Mouse (Mus musculus): ENCODE measurements around the gene Stard3. TPM values are rescaled to one million over a fixed set of nuclear protein-coding genes. Genes with fewer than 3 reads are reported as not detected.
A peak's percentile ranks its signal among the peaks of the same experiment; 100 is the strongest.

Stard3 gene
- 21.5 and 22.7 TPM in 2 replicates for total RNA-seq (2021)
- long read RNA-seq, experiment 1, transcript Stard3-201 (15 exons, 2,070 nt): major isoform, 34 of 51 reads
- long read RNA-seq, experiment 1, partial matches to known transcripts: 8 of 51 reads
- long read RNA-seq, experiment 1, other reads (novel, unspliced or antisense): 9 of 51 reads
- long read RNA-seq, experiment 2, transcript Stard3-201 (15 exons, 2,070 nt): major isoform, 20 of 33 reads
- long read RNA-seq, experiment 2, partial matches to known transcripts: 6 of 33 reads
- long read RNA-seq, experiment 2, other reads (novel, unspliced or antisense): 7 of 33 reads

- peak; percentile 96 for DNase-seq
Observed at GRCm38 (mm10) chr11:98358161-98359083, at the start of gene Stard3. Stard3 (plus strand) TSS chr11:98358368.

DNA sequence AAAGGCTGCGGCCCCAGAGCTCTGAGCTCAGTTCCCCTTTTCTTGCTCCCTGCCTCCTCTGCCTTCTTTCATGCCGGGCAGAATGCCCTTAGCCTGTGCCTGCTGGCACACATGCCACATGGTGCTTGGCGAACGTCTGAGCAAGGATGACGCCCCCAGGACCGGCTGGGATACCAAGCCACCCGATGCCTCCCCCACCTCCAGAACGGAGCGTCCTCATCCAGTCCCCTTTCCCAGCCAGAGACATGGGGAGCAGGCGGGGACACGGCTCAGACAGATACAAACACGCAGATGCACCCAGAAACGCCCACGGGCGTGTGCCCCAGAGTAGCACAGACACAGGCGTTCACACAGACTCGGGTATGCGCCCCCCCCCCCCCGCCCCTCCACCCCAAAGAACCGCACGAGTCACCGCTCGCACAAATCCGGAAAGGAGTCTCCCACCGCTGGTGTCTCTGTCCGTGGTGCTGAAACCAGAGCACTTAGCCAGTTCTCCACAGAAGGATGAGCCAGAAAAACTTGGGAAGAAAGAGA is 44.3 kb upstream of the Stard3 start:
- peak; percentile 87 for DNase-seq

- DNase-seq: no peak
Observed at GRCm38 (mm10) chr11:98317479-98317878, 40.7 kb upstream of the Stard3 start.

DNA sequence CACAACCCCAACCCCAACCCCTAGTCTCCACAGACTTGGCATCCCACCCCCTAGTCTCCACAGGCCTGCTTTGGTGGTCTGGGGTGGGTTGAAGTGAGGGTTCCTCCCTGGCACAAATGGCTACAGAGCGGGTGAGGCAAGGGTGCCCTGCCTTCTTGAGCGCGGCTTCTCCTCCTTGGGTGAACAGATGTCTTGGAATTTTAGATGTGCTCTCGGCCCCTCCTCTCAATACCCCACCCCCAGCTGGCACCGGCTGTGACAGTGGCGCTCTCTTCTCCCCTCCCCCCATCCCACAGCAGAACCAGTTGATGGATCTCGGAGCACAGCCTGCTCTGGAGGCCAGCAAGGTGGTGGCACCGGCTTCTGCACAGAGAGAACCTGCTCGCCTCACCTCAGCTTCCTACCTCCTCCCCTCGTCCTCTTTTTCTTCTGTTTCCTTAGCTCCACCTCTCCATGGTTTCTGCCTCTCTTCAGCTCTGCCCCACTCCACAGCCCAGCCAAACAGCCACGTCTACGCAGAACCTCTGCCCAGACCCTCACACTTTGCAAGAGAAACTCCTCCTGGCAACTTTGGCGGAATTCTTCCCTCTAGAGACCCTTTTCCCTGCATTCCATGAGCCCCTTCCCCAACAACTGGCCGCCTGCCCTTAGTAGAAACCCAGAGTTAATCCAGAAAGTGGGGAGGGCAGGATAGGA is 39.6 kb upstream of the Stard3 start:
- DNase-seq: no peak

DNA sequence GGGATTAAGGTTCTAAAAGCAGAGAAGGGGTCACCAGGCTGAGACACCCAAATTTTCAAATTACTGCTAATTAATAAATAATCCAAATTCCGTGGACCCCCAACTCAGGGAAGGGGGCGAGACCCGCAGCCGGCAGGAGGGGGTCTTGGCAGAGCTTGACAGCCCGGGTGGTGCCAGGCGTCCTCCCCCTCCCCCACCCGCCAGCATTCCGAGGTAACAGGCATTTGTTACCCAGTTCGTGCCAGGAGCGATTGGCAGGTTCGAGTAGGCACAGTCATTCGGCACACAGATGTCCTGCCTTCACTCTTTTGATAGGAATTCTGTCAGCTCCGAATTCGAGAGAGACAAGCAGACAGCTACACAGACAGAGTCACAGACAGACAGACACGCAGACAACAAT is 39.0 kb upstream of the Stard3 start:
- no peak for DNase-seq

DNA sequence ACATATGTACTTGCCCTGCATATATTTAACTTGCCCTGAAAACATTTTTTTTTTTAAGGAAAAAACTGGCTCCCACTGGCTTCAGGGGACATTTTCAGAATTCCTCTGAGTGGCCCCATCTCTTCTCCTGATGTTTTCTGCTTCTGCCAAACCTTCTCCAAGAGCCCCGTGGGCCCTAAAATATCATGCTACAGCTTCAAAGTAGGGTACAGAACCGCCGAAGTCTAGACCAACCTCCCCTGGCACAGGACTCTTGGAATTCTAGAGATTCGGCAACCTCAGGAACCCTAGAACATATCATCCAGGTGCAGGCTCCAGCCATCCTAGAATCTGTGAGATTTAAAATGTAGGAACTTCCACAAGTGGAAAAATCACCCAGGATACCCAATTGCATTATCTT is 38.6 kb upstream of the Stard3 start:
- DNase-seq: no peak

GRCm38 (mm10) chr11:98319944-98320343 is 38.2 kb upstream of the Stard3 start:
- no peak for DNase-seq

DNA sequence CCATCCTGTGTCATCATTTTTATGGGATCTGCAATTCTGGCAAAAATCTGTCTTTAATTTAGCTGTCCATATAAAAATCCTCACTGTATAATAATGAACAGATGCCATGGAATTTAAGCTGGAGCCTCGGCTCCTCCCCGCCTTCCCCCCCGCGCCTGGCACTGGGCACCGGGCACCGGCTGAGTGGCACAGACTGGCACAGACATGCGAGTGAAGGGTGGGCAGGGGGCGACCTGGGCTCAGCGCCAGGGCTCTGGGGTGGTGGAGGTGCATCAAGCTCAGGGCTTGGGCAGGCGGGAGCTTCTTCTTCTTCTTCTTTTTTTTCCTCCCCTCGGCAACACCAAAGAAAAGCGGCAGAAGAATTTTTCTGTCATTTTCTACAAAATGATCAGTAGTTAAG is 37.8 kb upstream of the Stard3 start:
- DNase-seq: no peak

GRCm38 (mm10) chr11:98320806-98321676 is 37.1 kb upstream of the Stard3 start:
- peak; percentile 32 for DNase-seq

- no peak for DNase-seq
Observed at GRCm38 (mm10) chr11:98321677-98322003, 36.5 kb upstream of the Stard3 start.

- DNase-seq: no peak
Observed at GRCm38 (mm10) chr11:98322159-98322558, 36.0 kb upstream of the Stard3 start.

- DNase-seq: no peak
Observed at GRCm38 (mm10) chr11:98323136-98323866, 34.9 kb upstream of the Stard3 start.

- peak; percentile 67 for DNase-seq
Observed at GRCm38 (mm10) chr11:98323933-98324332, 34.2 kb upstream of the Stard3 start.

DNA sequence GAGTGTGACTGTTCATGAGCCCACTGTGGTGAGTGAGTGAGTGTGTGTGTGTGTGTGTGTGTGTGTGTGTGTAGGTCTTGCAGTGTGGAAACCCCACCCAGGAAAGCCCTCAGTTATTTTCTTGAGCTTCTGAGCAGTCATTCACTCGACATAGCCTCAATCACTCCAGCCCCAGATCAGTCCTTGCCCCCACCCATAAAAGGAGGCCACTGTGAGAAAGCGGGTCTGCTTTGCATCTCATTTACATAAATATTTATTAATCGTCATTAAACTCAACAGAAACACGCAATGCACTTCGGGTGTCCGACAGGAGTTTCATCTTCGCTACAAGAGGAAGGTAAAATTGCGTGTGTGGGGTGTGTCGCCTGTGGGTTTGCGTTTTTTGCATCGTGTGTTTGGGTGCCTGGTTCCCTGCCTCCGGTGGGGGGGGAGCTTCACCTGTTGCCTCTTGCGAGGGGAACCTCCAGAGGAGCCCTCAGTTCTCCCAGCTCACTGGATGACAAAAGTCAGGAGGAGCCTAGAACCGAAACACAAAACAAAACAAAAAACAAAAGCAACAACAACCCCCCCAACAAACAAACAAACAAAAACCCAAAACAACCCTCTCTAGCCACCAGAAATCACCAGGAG is 32.9 kb upstream of the Stard3 start:
- no peak for DNase-seq

DNA sequence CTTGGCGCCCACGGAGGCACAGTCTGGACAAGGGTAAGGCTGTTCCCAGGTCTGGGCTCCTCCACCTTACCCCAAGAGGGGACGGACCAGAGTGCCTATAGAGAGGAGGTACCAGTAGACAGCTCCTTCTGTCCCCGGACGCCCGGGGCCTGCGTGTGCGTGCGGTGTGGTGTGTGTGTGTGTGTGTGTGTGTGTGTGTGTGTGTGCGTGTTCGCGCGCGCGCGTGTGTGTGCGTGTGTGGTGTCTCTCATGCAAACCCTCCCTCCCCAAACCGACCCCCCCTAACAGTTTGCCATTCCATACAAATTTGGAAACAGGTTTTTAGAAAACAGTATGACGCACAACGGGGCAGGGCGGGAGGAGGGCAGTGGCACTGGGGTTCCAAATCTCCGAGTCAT is 32.3 kb upstream of the Stard3 start:
- no peak for DNase-seq

DNA sequence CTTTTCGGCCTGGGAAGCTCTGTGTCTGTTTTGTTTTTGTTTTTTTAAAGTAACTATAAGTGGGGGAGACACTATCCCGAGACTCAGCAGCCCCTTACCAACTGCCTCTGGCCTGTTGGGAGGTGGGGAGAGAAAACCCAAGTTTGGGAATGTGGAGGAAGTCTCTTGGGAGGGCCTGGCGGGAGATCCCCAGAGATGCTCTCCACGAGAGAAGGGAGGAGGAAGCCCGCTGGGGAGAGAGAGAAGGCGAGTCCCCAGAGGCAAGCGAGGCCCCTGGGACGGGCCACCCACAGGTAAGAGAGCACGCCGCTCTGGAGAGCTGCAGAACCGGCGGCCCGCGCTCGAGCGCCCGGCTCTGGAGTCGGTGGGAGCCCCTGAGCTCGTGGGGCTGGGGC is 31.4 kb upstream of the Stard3 start:
- peak; percentile 19 for DNase-seq

DNA sequence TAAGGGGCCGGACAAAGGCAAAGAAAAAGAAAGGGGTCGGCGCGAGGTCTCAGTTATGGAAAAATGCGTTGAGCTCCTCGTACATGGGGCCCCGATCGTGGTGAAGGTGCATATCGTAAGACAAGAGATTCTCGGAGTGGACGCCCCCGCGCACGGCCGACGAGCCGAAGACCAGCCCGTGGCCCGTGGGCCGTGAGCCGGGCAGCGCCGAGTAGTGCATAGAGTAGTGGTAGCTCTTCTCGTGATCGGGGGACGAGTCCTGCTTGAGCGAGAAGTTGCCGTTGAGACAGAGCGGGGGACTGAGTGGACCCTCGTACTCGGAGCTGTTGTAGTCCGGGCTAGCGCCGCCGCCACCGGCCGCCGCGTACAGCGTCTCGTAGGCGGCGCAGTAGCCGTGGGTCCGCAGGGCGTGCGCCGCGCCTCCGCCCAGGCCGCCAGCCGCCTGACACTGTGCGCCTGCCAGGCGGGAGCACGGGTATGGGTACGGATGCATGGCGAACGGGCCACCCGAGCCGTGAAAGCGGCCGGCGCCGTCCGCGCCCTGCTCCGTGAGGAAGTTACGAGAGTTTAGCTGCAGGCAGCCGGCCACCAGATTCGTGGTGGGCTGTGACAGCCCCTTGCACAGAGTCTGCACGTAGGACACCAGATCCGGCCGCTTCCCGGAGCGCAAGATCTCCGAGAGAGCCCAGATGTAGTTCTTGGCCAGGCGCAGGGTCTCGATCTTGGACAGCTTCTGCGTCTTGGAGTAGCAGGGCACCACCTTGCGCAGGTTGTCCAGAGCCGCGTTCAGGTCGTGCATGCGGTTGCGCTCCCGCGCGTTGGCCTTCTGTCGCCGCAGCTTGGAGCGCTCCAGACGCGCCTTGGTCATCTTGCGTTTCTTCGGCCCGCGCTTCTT is 30.8 kb upstream of the Stard3 start:
- DNase-seq: no peak

GRCm38 (mm10) chr11:98328031-98328370 is 30.2 kb upstream of the Stard3 start:
- no peak for DNase-seq

GRCm38 (mm10) chr11:98328371-98329069 is 29.6 kb upstream of the Stard3 start:
- DNase-seq: no peak
